Mouse (Mus musculus) CH12.LX (cell line): ENCODE results near the gene Aspm.

ENCODE experiments used
- CTCF ChIP-seq, 2 experiments: IDR thresholded peaks in 1 of 2; conservative IDR thresholded peaks in 1 of 2; 2 replicates each; pipeline ENCODE4 v1.5.1; 2011 to 2012; ENCODE audit warnings: low read depth in 2 of 2, low read length in 2 of 2, improper control_type of control experiment in 1 of 2, inconsistent platforms in 1 of 2, mild to moderate bottlenecking in 1 of 2, moderate library complexity in 1 of 2
- EP300 ChIP-seq: IDR thresholded peaks from 2 replicates; pipeline ENCODE4 v1.6.1; 2011; ENCODE audit warnings: low read length, improper control_type of control experiment
- ZNF384 ChIP-seq: IDR thresholded peaks from 2 replicates; pipeline ENCODE4 v1.6.1; 2012; ENCODE audit warnings: low read depth, low read length, improper control_type of control experiment, inconsistent platforms

GRCm38 (mm10) chr1:139499751-139500150, 45.2 kb downstream of the Aspm start:
- TF ChIP-seq CTCF (conservative IDR thresholded peaks at IDR 0.05 in 1 of 2, IDR thresholded peaks at IDR 0.05 in 1 of 2; ENCODE audit: low read depth in 2 of 2, low read length in 2 of 2) (no peak), ZNF384 (no peak), EP300 (no peak)
